Mouse (Mus musculus) C2C12 (cell line): Measurements from ENCODE around the gene Adora2b.

Experiments
- CTCF ChIP-seq: IDR thresholded peaks from one replicate; pipeline ENCODE4 v1.5.1; 2011; ENCODE audit not compliant: control insufficient read depth, insufficient read depth, insufficient read length
- FOSL1 ChIP-seq: IDR thresholded peaks from one replicate; pipeline ENCODE4 v1.8.0; 2011; ENCODE audit warnings: mild to moderate bottlenecking, low read length; ENCODE audit not compliant: poor library complexity, insufficient read depth, severe bottlenecking
- MYOD1 ChIP-seq: IDR thresholded peaks from one replicate; pipeline ENCODE4 v1.6.1; 2011; ENCODE audit warnings: low read depth; ENCODE audit not compliant: control insufficient read depth, insufficient read length
- MYOG ChIP-seq: IDR thresholded peaks from one replicate; pipeline ENCODE4 v1.6.1; 2011; ENCODE audit not compliant: control insufficient read depth, insufficient read length; ENCODE audit errors: extremely low read depth

GRCm38 (mm10) chr11:62209891-62210290 is 38.9 kb upstream of the Adora2b start:
- no peak for TF ChIP-seq MYOG
- no peak for TF ChIP-seq CTCF
- no peak for TF ChIP-seq MYOD1
- no peak for TF ChIP-seq FOSL1
